In the genomic region with DNA sequence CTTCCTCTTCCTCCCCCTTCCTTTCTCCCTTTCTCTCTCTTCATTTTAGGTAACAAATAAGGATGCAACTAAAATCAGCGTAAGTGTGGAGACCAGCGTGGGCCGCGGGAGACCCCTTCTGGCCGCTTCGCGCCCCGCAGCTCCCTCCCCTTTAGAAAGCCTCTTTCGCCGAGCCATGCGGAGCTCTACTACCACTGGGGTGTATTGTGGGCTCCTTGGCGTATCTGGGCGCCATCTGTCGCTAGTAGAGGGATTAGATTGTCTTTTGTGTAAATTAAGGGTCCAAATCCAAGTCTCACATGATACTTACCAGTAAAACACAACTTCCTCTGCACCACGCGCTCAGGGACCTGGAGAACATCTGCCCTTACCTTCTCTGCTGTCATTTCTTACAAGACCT, we compare ENCODE assay signal across 8 mouse cellular contexts. TPM values are rescaled to one million over a fixed set of nuclear protein-coding genes. Genes with fewer than 3 reads are reported as not detected.
A peak's percentile ranks its signal among the peaks of the same experiment; 100 is the strongest.
DNase-seq lines count a peak whose midpoint lies in the region; ATAC-seq lines count a peak whose summit lies in the region.

No protein-coding gene starts in this region.

- H3K4me3 ChIP-seq in embryonic facial prominence, embryonic 10.5 days, result peak overlapping the region; percentile 31; the same call in 1 of the 2 replicates
- 0 out of 2 replicates have a peak overlapping the region, but pooled peaks have one; percentile 7 for H3K4me3 ChIP-seq in kidney, embryonic 15.5 days (replicated peaks)
- peak overlapping the region; percentile 8; the same call in 1 of the 2 replicates for H3K4me3 ChIP-seq in limb, embryonic 12.5 days (replicated peaks)
- H3K4me3 ChIP-seq in neural tube, embryonic 11.5 days (ENCODE audit: low read depth, low read length), result no peak overlapping the region

- peak; percentile 27 for DNase-seq in cerebellum, adult 11 months
- peak; percentile 86 for DNase-seq in embryonic facial prominence, embryonic 10.5 days (ENCODE audit: low spot score)
- peak; percentile 24 for DNase-seq in heart, adult 8-10 months (ENCODE audit: low spot score)
- DNase-seq in neural tube, embryonic 11.5 days (ENCODE audit: low spot score), result peak; percentile 89
- peak; percentile 35 for DNase-seq in yolk sac, embryonic 10.5 days (ENCODE audit: low spot score)

- H3K4me2 ChIP-seq in kidney, embryonic 15.5 days, result peak overlapping the region; percentile 98
- peak overlapping the region; percentile 93 for H3K4me2 ChIP-seq in limb, embryonic 12.5 days
- H3K4me2 ChIP-seq in neural tube, embryonic 11.5 days (ENCODE audit: low read depth), result peak overlapping the region; percentile 32; the same call in 1 of the 2 replicates

- 3% methylated on average over 16 of the region's 16 CpGs for WGBS in embryonic facial prominence, embryonic 10.5 days
- WGBS in kidney, embryonic 15.5 days, result 3% methylated on average over 16 of the region's 16 CpGs
- WGBS in limb, embryonic 12.5 days, result 3% methylated on average over 16 of the region's 16 CpGs
- WGBS in neural tube, embryonic 11.5 days, result 1% methylated on average over 16 of the region's 16 CpGs

- 0 out of 2 replicates have a peak, but pooled peaks cover 5% of the 10 kb centered on the region for H3K36me3 ChIP-seq in embryonic facial prominence, embryonic 10.5 days (replicated peaks)
- H3K36me3 ChIP-seq in kidney, embryonic 15.5 days, result no peaks in the 10 kb centered on the region
- H3K36me3 ChIP-seq in limb, embryonic 12.5 days, result no peaks in the 10 kb centered on the region
- H3K36me3 ChIP-seq in neural tube, embryonic 11.5 days (ENCODE audit: control insufficient read depth, insufficient read depth, low read length), result no peaks in the 10 kb centered on the region

- peaks cover 37% of the 10 kb centered on the region for H3K4me1 ChIP-seq in embryonic facial prominence, embryonic 10.5 days
- H3K4me1 ChIP-seq in kidney, embryonic 15.5 days, result peaks cover 41% of the 10 kb centered on the region
- H3K4me1 ChIP-seq in limb, embryonic 12.5 days (replicated peaks), result peaks cover 20% of the 10 kb centered on the region; the same call in 1 of the 2 replicates
- H3K4me1 ChIP-seq in neural tube, embryonic 11.5 days (ENCODE audit: control insufficient read depth, insufficient read depth, low read length), result peaks cover 3% of the 10 kb centered on the region; the same call in 1 of the 2 replicates

- H3K27ac ChIP-seq in embryonic facial prominence, embryonic 10.5 days (replicated peaks), result no peak overlapping the region
- no peak overlapping the region for H3K27ac ChIP-seq in kidney, embryonic 15.5 days
- no peak overlapping the region for H3K27ac ChIP-seq in limb, embryonic 12.5 days
- no peak overlapping the region for H3K27ac ChIP-seq in neural tube, embryonic 11.5 days (ENCODE audit: low read depth, low read length)

- no peak for ATAC-seq in cerebellum, adult (ENCODE audit: insufficient number of reproducible peaks, low FRiP score, low TSS enrichment)
- ATAC-seq in kidney, embryonic 15.5 days (replicated peaks; ENCODE audit: low FRiP score), result peak; percentile 78
- 0 out of 2 replicates have a peak, but pooled peaks have one; percentile 52 for ATAC-seq in limb, embryonic 12.5 days (ENCODE audit: insufficient number of reproducible peaks, insufficient read depth, low FRiP score, low TSS enrichment, low read depth)
- peak; percentile 73 for ATAC-seq in neural tube, embryonic 11.5 days (ENCODE audit: insufficient read depth, low FRiP score, low TSS enrichment)

- H3K9ac ChIP-seq in kidney, embryonic 15.5 days, result no peak overlapping the region
- no peak overlapping the region for H3K9ac ChIP-seq in limb, embryonic 12.5 days (replicated peaks)
- H3K9ac ChIP-seq in neural tube, embryonic 11.5 days (ENCODE audit: low read length), result peak overlapping the region; percentile 5; the same call in 1 of the 2 replicates

- H3K27me3 ChIP-seq in embryonic facial prominence, embryonic 10.5 days (replicated peaks; ENCODE audit: low read depth, poor library complexity, severe bottlenecking), result peaks cover 80% of the 10 kb centered on the region
- peaks cover 70% of the 10 kb centered on the region for H3K27me3 ChIP-seq in kidney, embryonic 15.5 days
- peaks cover 80% of the 10 kb centered on the region for H3K27me3 ChIP-seq in limb, embryonic 12.5 days
- peaks cover 41% of the 10 kb centered on the region for H3K27me3 ChIP-seq in neural tube, embryonic 11.5 days (ENCODE audit: control insufficient read depth, insufficient read depth, low read length)

- no peaks in the 10 kb centered on the region for H3K9me3 ChIP-seq in embryonic facial prominence, embryonic 10.5 days
- no peaks in the 10 kb centered on the region for H3K9me3 ChIP-seq in kidney, embryonic 15.5 days (replicated peaks)
- H3K9me3 ChIP-seq in limb, embryonic 12.5 days, result no peaks in the 10 kb centered on the region
- H3K9me3 ChIP-seq in neural tube, embryonic 11.5 days (ENCODE audit: control insufficient read depth, low read length), result no peaks in the 10 kb centered on the region

RNA-seq across cellular contexts. Expression of a gene that starts 3.1 kb away (rescaled TPM):
- polyA plus RNA-seq in embryonic facial prominence, embryonic 10.5 days (2016; fragmentation: Nextera tagmentation; extraction: Ambion mirVana), result 5.4 and 6.0 TPM in 2 replicates
- under 1 TPM in 2 of 4 experiments, not detected in 2; 0.12 to 0.37 TPM for total RNA-seq in heart, adult 8-10 months (2022)
- 5.8 and 7.8 TPM in 2 replicates for polyA plus RNA-seq in kidney, embryonic 15.5 days (2015; fragmentation: Nextera tagmentation; extraction: Ambion mirVana)
- 3.4 and 3.6 TPM in 2 replicates for polyA plus RNA-seq in limb, embryonic 12.5 days (2016; fragmentation: Nextera tagmentation; extraction: Ambion mirVana)
- 7.9 and 8.0 TPM in 2 replicates for polyA plus RNA-seq in neural tube, embryonic 11.5 days (2014; fragmentation: Nextera tagmentation; extraction: Ambion mirVana)

Comparison
In these comparisons a context has a peak if more than half of its experiments do, and no peak if none do; other contexts are left out.
1. DNase-seq: peak in every context shown above with its lines; median percentile 89 in neural tube, embryonic 11.5 days; 86 in embryonic facial prominence, embryonic 10.5 days; 35 in yolk sac, embryonic 10.5 days; 27 in cerebellum, adult 11 months; 24 in heart, adult 8-10 months.
2. H3K4me2 ChIP-seq: peak in every context shown above with its lines; median percentile 98 in kidney, embryonic 15.5 days; 93 in limb, embryonic 12.5 days; 32 in neural tube, embryonic 11.5 days.